Mouse (Mus musculus) C2C12 (cell line): ENCODE data around the gene Nsf.

Experiments used
- CEBPB ChIP-seq: IDR thresholded peaks from one replicate; pipeline ENCODE4 v1.6.1; 2011; ENCODE audit warnings: low read depth, mild to moderate bottlenecking, control low read depth, moderate library complexity
- CTCF ChIP-seq: IDR thresholded peaks from one replicate; pipeline ENCODE4 v1.5.1; 2011; ENCODE audit not compliant: control insufficient read depth, insufficient read depth, insufficient read length
- FOSL1 ChIP-seq: IDR thresholded peaks from one replicate; pipeline ENCODE4 v1.8.0; 2011; ENCODE audit warnings: mild to moderate bottlenecking, low read length; ENCODE audit not compliant: poor library complexity, insufficient read depth, severe bottlenecking
- MAX ChIP-seq: IDR thresholded peaks from one replicate; pipeline ENCODE4 v1.6.1; 2011; ENCODE audit warnings: mild to moderate bottlenecking, control low read depth
- MYOD1 ChIP-seq: IDR thresholded peaks from one replicate; pipeline ENCODE4 v1.6.1; 2011; ENCODE audit warnings: low read depth; ENCODE audit not compliant: control insufficient read depth, insufficient read length
- MYOG ChIP-seq: IDR thresholded peaks from one replicate; pipeline ENCODE4 v1.6.1; 2011; ENCODE audit not compliant: control insufficient read depth, insufficient read length; ENCODE audit errors: extremely low read depth
- USF1 ChIP-seq: IDR thresholded peaks from one replicate; pipeline ENCODE4 v1.6.1; 2011; ENCODE audit warnings: low read depth, mild to moderate bottlenecking, control low read depth, moderate library complexity

GRCm38 (mm10) chr11:103979381-103979780 lies 25.5 kb upstream of the Nsf start:
- TF ChIP-seq MAX, result no peak
- no peak for TF ChIP-seq MYOD1
- no peak for TF ChIP-seq CTCF
- no peak for TF ChIP-seq MYOG
- TF ChIP-seq CEBPB, result no peak
- TF ChIP-seq USF1, result no peak
- no peak for TF ChIP-seq FOSL1
